Mouse (Mus musculus): ENCODE data around the gene Kcne1.

GRCm38 (mm10) chr16:92320361-92320760 lies 38.9 kb downstream of the Kcne1 start:
- TF ChIP-seq POLR2A (IDR thresholded peaks at IDR 0.05; ENCODE audit: borderline replicate concordance, low read depth, low read length): no peak
- TF ChIP-seq CTCF (IDR thresholded peaks at IDR 0.05; ENCODE audit: low read depth, low read length): no peak
